Mouse (Mus musculus) lung, postnatal 36 days (tissue): ENCODE measurements around the gene Olfr1197.

Source experiments
- DNase-seq: peaks from one replicate; pipeline ENCODE4 v3.0.0; 2022; ENCODE audit warnings: mixed read lengths

Olfr1197 gene

DNA sequence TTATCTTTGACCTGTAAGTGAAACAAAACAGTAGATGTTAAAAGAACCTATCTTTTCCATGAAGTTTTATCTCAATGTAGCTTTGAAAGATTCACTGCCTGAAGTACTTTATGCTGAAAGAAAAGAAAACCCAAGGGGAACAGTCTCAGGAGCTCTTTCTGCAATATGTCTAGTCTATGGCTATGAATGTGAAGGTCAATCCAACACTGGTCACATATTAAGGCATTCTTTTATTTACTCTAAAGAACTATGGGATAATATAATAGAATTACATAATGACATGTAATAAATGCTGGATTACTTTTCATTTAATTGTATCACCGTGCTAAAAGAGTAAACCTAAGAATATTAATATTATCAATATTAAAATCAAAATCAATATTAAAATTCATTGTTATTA lies at the start of gene Olfr1197:
Gene Olfr1197 (minus strand): TSS at position 101 of the 400 bp plus-strand sequence.
- DNase-seq: no peak

GRCm38 (mm10) chr2:88770388-88770787 lies 38.2 kb upstream of the Olfr1197 start, which contains the start of gene Olfr1200:
Gene Olfr1200, minus strand, starts transcription at chr2:88770488.
- DNase-seq: no peak

- DNase-seq: no peak
These were observed 28.2 kb upstream of the Olfr1197 start, which contains the start of gene Olfr1199 for GRCm38 (mm10) chr2:88760369-88760768. Gene Olfr1199, minus strand, starts transcription at chr2:88760469.

DNA sequence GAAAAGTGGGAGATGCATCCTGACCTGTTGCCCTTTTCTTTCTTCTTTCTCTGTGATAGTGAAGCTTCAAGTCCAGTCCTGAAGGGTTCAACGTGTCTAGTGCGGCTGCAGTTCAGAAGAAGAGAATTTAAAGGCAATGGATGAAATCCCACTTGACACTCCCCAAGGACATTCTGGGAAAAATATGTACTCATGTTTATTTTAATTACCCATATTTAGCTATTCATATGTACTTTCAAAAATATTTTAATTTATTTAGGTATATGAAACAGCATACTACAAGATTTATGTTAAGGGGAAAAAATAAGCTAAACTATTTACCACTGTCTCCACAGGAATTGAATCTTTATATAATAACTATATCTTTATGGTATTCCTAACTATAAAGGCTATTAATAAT lies 19.1 kb upstream of the Olfr1197 start, which contains the start of gene Olfr1198:
Gene Olfr1198 (minus strand): TSS at position 101 of the 400 bp plus-strand sequence.
- no peak for DNase-seq

DNA sequence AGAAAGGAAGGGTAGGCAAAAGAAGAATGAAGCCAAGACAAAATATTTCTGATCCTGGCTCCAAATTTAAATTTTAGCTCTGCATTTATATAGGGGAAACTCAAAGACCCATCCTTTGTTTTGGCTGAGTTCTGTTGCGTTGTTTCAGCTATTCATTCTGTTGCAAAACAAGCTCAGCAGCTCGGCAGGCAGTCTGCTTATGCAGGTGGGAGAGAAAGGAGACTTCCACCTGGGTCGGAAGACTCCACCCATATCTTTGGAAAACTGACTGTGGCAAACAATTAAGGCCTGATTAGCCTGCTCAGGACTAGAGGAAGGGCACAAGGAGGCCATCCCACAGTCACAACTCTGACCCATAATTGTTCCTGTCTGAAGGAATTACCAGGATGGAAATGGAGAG lies 11.2 kb upstream of the Olfr1197 start:
- DNase-seq: no peak

DNA sequence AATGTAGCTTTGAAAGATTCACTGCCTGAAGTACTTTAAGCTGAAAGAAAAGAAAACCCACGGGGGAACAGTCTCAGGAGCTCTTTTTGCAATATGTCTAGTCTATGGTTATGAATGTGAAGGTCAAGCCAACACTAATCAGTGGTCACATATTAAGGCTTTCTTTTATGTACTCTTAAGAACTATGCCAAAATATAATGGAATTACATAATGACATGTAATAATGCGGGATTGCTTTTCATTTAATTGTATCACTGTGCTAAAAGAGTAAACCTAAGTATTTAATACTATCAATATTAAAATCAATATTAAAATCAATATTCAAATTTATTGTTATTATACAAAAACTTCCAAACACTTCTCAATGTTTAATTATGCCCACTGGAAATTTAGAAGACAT lies 27.7 kb downstream of the Olfr1197 start, which contains the start of gene Olfr1196:
Gene Olfr1196 (minus strand): TSS at position 101 of the 400 bp plus-strand sequence.
- no peak for DNase-seq

- DNase-seq: no peak
These were observed 43.1 kb downstream of the Olfr1197 start, which contains the start of gene Olfr1195 for GRCm38 (mm10) chr2:88689087-88689486. Gene Olfr1195, minus strand, starts transcription at chr2:88689187.
